Comparison of ENCODE assay signal across 21 mouse cellular contexts in genomic region chr7:30221433-30221832, GRCm38 (mm10). TPM values are rescaled to one million over a fixed set of nuclear protein-coding genes. Genes with fewer than 3 reads are reported as not detected.
"Had no signal": no experiment of that assay in that cellular context is flagged by ENCODE, and none has a peak within 500 bp of the region (broad histone marks: within the 10 kb centered on the region; RNA-seq: fewer than 3 reads in every experiment).

No protein-coding gene starts in this region.

- DNase-seq: liver, postnatal 0 days; lung, adult 2 months; lung, postnatal 14 days; lung, postnatal 36 days; right cerebral cortex, postnatal 14 days; thymus, adult 2 months; thymus, postnatal 25 days; thymus, postnatal 4 days had no signal

RNA-seq across cellular contexts. Expression of gene Ovol3, which starts 14.1 kb away (rescaled TPM):
- total RNA-seq: midbrain, postnatal 0 days; monocyte, adult 5-6 weeks; neutrophil, adult 5-6 weeks had no signal
- polyA plus RNA-seq: liver, postnatal 0 days; lung, adult 2 months; lung, embryonic 15.5 days; macrophage; midbrain, embryonic 12.5 days; midbrain, embryonic 15.5 days; midbrain, postnatal 0 days; neural tube, embryonic 12.5 days; neural tube, embryonic 14.5 days; spleen, adult 2 months; stomach, embryonic 15.5 days; stomach, postnatal 0 days; urinary bladder, adult 2 months had no signal

RNA-seq across cellular contexts. Expression of gene Cox7a1, which starts 37.5 kb away (rescaled TPM):
- total RNA-seq: midbrain, postnatal 0 days; monocyte, adult 5-6 weeks; neutrophil, adult 5-6 weeks had no signal
